Mouse (Mus musculus) cerebellum, adult 11 months (tissue): Measurements from ENCODE around the gene Krt6b.
"Not testable (repeated sequence)": the region's sequence is repeated elsewhere in the genome, so short reads cannot be mapped to it uniquely, and the experiment has no call there.

Experiments
- DNase-seq: peaks from one replicate; pipeline ENCODE4 v3.0.0; 2022

Krt6b gene

DNA sequence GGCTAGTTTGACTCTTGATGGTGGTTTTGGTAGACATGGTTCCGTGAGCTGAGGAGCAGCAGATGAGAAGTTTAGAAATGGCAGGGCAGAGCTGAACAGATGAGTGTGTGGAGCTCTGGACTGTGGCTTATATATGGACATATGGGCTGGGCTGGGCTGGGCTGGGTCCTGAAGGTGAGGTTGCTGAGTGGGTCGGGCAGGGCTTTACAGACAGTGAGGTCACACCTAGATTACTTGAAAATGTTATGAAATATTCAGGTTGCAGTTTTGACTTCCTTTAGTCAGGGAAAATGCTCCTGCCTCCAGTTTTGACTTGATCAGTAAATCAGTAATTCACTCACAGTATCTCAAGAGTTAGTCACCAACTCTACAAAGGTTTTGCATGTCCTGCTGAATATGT, at the start of gene Krt6b:
Gene Krt6b (minus strand): TSS at position 101 of the 400 bp plus-strand sequence.
- DNase-seq, result no peak

GRCm38 (mm10) chr15:101724686-101725085, 44.6 kb upstream of the Krt6b start:
- no peak for DNase-seq

DNA sequence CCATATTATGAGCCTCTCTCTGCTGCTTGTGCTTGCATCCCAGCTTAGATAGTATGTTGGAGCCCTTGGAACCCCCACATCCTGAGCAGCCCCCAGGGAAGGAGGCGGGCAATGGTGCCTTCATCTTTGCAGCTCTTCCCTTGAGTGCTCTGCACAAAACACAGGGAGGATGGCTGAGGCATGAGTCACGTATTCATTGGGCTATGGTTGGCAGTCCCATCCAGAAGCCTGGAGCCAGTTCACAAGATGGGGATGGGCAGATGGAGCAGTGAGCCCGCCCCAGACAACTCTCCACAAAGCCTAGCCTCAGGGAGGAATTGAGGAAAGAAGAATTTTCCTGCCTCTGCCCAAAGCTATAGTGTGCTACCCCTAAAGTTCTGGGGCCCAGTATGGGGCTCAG, 35.7 kb upstream of the Krt6b start:
- DNase-seq, result no peak

DNA sequence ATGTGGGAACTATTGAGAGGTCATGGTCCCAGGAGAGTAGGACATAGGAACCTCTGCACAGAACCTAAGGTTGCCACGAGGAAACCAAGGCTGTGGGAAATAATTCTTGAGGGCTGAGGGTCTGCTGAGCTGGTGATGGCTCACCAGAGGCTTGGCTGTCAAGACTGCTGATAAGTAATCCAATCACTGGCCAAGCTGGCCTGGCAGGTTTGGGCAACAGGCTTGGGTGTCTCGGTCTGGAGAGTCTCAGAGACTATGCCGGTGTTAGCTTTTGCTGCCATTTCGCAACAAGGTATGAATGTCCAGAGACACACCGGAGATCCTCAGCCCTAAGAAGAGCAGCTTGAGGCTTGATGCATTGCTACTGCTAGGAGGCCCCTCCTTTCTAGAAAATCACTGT, 34.3 kb upstream of the Krt6b start:
- DNase-seq, result no peak

DNA sequence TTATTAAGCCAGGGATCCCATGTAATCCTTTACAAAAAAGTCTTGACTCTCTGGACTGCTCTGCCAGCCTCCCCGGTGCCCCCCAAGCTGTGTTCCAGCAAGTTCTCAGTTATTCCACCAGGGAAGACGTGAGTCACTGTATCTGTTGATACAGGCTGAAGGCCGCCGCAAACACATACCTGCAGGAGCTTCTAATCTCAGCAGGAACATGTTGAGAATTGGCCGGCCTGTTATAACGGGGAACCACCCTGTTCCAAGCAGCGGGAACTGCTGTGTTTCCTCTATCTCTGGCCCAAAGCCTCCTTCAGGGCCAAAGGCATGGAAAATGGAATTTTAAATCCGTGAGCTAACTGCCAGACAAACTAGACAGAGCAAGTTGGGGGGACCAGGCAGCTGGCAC, 33.6 kb upstream of the Krt6b start:
- no peak for DNase-seq

- no peak for DNase-seq
Observed at GRCm38 (mm10) chr15:101712720-101713119, 32.6 kb upstream of the Krt6b start, which contains the start of gene Krt5. Gene Krt5, minus strand, starts transcription at chr15:101712898.

- no peak for DNase-seq
Observed at GRCm38 (mm10) chr15:101708683-101709082, 28.6 kb upstream of the Krt6b start.

GRCm38 (mm10) chr15:101707454-101707853, 27.4 kb upstream of the Krt6b start:
- DNase-seq, result no peak

- DNase-seq, result no peak
Observed at GRCm38 (mm10) chr15:101704066-101704465, 24.0 kb upstream of the Krt6b start.

- DNase-seq, result no peak
Observed at GRCm38 (mm10) chr15:101702380-101702779, 22.3 kb upstream of the Krt6b start.

GRCm38 (mm10) chr15:101699866-101700265, 19.8 kb upstream of the Krt6b start:
- no peak for DNase-seq

DNA sequence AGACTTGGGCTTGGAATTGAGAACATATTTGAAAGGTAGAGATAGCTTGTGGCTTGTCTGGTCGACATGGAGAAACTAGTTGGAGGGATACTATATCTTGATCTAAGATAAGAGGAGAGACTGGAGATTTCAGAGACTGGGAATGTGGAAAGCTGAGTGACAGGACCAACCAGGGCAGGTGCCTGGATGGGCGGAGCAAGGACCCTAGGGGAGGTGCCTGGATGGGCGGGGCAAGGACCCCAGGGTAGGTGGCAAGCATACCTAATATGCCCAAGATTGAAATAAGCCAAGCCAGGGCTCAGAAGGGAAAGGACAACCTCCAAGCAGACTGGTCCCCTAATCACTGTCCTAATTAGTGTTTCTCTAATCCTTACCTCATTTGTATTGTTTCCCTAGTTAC, 19.1 kb upstream of the Krt6b start:
- no peak for DNase-seq

DNA sequence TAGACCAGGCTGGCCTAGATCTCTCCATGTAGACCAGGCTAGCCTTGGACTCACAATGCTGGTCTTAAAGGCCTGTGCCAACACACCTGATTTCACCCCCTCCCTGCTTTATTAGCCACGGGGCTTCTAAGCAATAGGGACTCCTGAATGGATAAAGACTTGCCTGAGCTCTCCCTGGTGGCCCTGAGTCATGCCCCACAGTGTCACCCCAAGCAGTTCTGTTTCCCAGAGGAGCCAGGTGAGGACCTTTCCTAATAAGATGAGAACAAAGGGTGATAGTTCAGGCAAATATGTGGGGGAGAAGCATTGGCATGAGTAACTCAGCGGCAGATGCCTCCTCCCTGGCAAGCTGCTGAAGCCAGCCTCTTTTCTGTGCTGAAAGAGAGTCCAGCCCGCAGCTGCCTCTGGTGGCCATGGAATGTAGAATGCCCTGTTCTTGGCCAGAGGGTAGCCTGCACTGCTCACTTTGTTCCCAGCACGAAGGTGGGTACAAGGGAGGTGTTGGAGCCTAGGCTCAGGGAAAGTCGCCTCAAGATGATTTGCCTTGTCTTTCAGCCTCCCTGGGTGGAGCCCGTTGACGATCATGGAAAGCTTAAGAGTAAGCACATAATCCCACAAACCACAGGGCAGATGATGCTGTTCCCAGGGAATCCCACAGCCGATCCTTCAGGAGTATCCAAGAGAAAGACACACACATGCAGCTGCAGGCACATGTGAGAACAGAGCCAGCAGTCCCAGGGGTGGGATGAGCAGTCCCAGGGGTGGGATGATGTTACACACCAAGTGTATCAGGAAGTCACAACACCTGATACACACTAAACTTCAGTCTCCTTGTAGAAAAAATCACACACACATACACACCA, 17.5 kb upstream of the Krt6b start:
- no peak for DNase-seq

GRCm38 (mm10) chr15:101694207-101694606, 14.1 kb upstream of the Krt6b start, which contains the start of gene Krt6a:
Gene Krt6a, minus strand, starts transcription at chr15:101694307.
- DNase-seq, result no peak

- DNase-seq, result not testable (repeated sequence)
Observed at GRCm38 (mm10) chr15:101690460-101690859, 10.4 kb upstream of the Krt6b start.

DNA sequence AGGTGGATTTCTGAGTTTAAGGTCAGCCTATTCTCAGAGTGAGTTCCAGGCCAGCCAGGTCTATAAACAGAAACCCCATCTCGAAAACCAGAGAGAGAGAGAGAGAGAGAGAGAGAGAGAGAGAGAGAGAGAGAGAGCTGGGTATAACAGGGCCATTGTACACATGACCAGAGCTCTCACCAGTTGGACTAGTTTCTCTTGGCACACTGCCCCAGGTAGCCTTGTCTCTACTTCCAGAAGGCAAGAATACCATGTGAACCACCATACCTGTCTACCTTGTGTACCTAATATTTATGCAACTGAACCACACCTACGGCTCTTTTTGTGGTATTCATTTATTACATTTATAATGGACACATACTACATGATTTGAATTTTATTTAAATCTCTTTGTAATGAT, 8.1 kb upstream of the Krt6b start:
- no peak for DNase-seq

- no peak for DNase-seq
Observed at GRCm38 (mm10) chr15:101675978-101676377, 4.1 kb downstream of the Krt6b start.

DNA sequence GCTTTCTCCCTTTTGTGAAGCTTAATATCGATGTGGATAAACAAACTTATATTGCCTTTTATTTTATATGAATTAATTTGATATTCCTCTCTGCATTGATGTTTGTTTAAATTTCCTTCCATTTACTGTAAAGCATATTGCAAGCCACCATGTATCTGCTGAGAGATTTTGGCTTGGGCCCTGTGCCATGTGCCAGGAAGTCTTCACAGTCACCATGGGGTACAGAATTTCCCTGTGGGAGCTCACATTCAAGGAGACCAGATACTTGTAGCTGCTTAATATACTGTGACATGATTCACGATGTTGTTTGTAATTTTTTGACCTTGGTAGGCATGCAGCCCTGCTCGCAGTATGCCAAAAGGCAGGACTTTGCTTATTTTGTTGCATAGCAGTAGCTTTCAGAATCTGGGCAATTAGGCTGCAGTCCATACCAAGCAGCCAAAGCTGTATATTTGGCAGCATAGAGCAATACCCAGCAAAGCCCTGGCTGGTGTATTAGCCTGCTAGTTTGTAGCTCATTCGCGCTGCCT, 27.3 kb downstream of the Krt6b start:
- no peak for DNase-seq

DNA sequence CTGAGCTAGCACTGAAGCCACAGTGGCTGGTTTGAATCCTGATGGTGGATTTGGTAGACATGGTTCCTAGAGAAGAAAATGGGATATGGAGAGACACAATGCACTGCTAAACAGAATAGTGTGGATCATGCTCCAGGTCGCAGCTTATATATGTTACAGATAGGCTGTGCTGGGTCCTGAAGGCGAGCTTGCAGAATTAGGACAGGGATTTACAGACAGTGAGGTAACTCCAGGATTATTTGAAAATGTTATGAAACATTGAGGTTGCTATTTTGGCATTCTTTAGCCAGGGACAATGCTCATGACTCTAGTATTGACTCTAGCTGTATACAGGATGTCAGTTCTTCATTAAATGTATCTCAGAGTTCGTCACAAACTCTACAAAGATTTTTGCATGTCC, 32.8 kb downstream of the Krt6b start, which contains the start of gene Gm5478:
Gene Gm5478 (minus strand): TSS at position 101 of the 400 bp plus-strand sequence.
- no peak for DNase-seq

DNA sequence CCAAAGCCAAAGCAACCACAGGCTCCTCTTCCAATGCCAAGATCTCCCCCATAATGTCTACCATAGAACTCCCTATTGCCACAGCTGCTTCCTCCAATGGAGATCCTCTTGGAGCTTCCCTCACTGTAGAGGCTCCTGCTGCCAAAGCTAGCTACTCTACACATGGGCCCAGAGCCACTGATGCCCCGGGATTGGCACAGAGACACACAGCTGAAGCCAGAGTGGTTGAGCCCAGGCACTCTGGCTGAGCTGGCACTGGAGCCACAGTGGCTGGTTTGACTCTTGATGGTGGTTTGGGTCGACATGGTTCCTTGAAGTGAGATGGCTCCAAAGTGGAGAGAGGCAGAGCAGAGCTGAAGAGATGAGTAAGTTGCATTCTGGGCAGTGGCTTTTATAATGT, 52.2 kb downstream of the Krt6b start, which contains the start of gene Gm5414:
Gene Gm5414 (minus strand): TSS at position 305 of the 400 bp plus-strand sequence.
- DNase-seq, result no peak
